Mouse (Mus musculus): ENCODE results near the gene Plekhm2. TPM values are rescaled to one million over a fixed set of nuclear protein-coding genes. Genes with fewer than 3 reads are reported as not detected.
A peak's percentile ranks its signal among the peaks of the same experiment; 100 is the strongest.

Gene Plekhm2
- polyA plus RNA-seq, 1 experiment from 2014 or later, result 3.5 TPM

DNA sequence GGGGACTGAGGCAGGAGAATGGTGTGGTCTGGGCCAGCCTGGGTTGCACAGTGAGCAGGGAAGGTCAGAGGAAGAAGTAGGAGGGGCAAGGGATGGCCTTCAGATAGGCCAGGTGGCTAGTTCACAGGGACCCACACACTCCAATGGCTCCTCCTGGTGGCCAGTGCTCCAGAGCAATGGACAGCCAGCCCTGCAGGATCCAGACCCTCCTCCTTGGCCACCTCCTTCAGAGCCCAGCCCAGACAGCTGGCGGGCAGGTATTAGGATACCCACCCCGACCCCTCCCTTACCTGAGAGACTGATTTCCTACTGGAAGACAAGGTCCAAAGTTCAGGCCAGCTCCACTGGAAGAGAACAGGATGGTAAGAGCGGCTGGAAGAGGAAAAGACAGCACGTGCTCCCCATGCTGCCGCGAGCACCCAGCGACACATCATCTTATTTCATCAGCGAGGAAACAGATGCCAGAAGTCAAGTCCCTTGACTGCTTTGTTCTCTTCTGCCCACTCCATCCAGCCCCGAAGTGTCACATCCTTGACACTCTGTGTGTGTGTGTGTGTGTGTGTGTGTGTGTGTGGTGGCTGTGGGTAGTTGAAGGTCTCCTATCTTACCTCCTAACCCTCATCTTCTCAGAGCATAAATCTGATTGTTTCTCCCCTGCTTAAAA is 69.0 kb downstream of the Plekhm2 start:
- no peaks in the 10 kb centered on the region for H3K27me3 ChIP-seq (ENCODE audit: control insufficient read depth, insufficient read depth, low read length)
- ATAC-seq (ENCODE audit: low FRiP score, low TSS enrichment) (peak; percentile 15; the same call in 1 of the 2 replicates), DNase-seq (ENCODE audit: low spot score) (peak; percentile 60)
- 77% methylated on average over 9 of the region's 9 CpGs for WGBS
- no peak overlapping the region for H3K4me3 ChIP-seq (ENCODE audit: low read depth, low read length)
- no peaks in the 10 kb centered on the region for H3K9me3 ChIP-seq (ENCODE audit: control insufficient read depth, low read length)
- H3K4me1 ChIP-seq (replicated peaks; ENCODE audit: control insufficient read depth, insufficient read depth), result no peaks in the 10 kb centered on the region; the same call in 1 of the 2 replicates
- H3K27ac ChIP-seq (replicated peaks), result no peak overlapping the region
- H3K9ac ChIP-seq (ENCODE audit: low read length), result no peak overlapping the region
- peaks cover 15% of the 10 kb centered on the region for H3K36me3 ChIP-seq (ENCODE audit: control insufficient read depth, insufficient read depth, low read length)
- TF ChIP-seq EP300 (optimal IDR thresholded peaks at IDR 0.05) (no peak), CTCF (IDR thresholded peaks at IDR 0.05; ENCODE audit: low read depth) (peak; percentile 56)
- H3K4me2 ChIP-seq (replicated peaks; ENCODE audit: low read depth), result no peak overlapping the region

DNA sequence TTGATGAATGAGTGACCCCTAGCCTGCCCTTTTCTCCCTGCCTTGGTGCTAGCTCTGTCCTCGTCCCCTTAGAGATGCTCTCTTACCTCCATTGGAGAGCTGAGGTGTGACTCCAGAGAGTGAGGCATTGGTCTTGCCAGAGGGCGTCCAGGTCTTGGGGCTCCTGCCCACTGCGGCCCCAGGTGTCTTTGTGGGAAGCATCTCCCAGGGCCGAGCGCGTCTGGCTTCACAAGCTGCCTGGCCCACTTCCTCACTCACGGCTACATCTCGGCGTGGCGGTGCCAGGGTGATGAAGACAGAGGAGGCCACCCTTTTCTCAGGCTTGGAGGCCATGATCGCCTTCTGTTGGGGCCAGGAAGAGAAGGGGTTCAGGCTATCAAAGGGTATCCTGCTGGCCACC is 69.6 kb downstream of the Plekhm2 start:
- 94% methylated on average over 11 of the region's 11 CpGs for WGBS

DNA sequence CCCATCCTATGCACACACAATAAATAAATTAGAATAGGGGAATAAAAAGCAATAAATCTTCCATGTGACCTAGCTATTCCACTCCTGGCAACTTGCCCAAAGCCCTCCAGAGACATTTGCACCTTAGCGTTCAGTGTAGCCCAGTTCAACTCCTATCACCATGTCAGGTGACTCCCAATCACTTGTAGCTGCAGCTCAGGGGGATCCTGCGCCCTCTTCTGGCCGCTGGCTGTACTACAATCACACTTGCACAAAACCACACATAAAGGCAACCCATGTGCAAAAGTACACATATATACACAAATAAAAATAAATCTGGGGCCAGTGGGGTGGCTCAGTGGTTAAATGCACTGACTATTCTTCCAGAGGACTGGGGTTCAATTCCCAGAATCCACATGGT is 73.2 kb downstream of the Plekhm2 start:
- Histone ChIP-seq H3K4me2 (replicated peaks; ENCODE audit: low read depth) (no peak overlapping the region), H3K9ac (ENCODE audit: low read length) (no peak overlapping the region), H3K27me3 (ENCODE audit: control insufficient read depth, insufficient read depth, low read length) (no peaks in the 10 kb centered on the region), H3K27ac (replicated peaks) (no peak overlapping the region), H3K4me3 (ENCODE audit: low read depth, low read length) (no peak overlapping the region), H3K9me3 (ENCODE audit: control insufficient read depth, low read length) (no peaks in the 10 kb centered on the region), H3K36me3 (ENCODE audit: control insufficient read depth, insufficient read depth, low read length) (peaks cover 22% of the 10 kb centered on the region), H3K4me1 (replicated peaks; ENCODE audit: control insufficient read depth, insufficient read depth) (no peaks in the 10 kb centered on the region)
- ATAC-seq (ENCODE audit: low FRiP score, low TSS enrichment) (no peak), DNase-seq (ENCODE audit: low spot score) (peak; percentile 64)
- 23% methylated on average over 3 of the region's 3 CpGs for WGBS
- TF ChIP-seq EP300 (optimal IDR thresholded peaks at IDR 0.05), result no peak
- TF ChIP-seq CTCF (IDR thresholded peaks at IDR 0.05; ENCODE audit: low read depth), result peak; percentile 82

More for the DNA sequence above, 69.6 kb downstream of the Plekhm2 start:
- no peak overlapping the region for H3K4me2 ChIP-seq (replicated peaks; ENCODE audit: low read depth)
- no peak overlapping the region for H3K4me3 ChIP-seq (ENCODE audit: low read depth, low read length)
- H3K27ac ChIP-seq (replicated peaks), result no peak overlapping the region
- TF ChIP-seq EP300 (optimal IDR thresholded peaks at IDR 0.05) (no peak), CTCF (IDR thresholded peaks at IDR 0.05; ENCODE audit: low read depth) (no peak)
- ATAC-seq (ENCODE audit: low FRiP score, low TSS enrichment) (no peak), DNase-seq (ENCODE audit: low spot score) (no peak)
- H3K9me3 ChIP-seq (ENCODE audit: control insufficient read depth, low read length), result no peaks in the 10 kb centered on the region
- no peaks in the 10 kb centered on the region for H3K27me3 ChIP-seq (ENCODE audit: control insufficient read depth, insufficient read depth, low read length)
- peaks cover 18% of the 10 kb centered on the region for H3K36me3 ChIP-seq (ENCODE audit: control insufficient read depth, insufficient read depth, low read length)
- no peak overlapping the region for H3K9ac ChIP-seq (ENCODE audit: low read length)
- no peaks in the 10 kb centered on the region for H3K4me1 ChIP-seq (replicated peaks; ENCODE audit: control insufficient read depth, insufficient read depth)

DNA sequence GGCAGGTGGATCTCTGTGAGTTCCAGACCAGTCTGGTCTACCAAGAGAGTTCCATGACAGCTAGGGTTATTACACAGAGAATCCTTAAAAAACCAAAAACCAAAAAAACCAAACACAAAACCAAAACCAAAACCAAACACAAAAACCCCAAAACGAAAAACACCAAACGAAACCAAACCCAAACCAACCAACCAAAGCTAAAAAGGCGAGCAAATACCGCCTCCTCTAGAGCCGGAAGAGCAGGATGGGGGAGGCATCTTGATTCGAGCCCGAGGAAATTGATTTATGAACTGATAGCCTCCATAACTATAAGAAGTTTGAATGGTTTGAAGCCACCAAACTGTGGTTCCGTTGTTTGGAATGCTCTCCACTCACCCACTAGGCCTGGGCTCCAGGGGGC is 80.8 kb downstream of the Plekhm2 start:
- Histone ChIP-seq H3K27ac (replicated peaks) (no peak overlapping the region), H3K27me3 (ENCODE audit: control insufficient read depth, insufficient read depth, low read length) (no peaks in the 10 kb centered on the region), H3K4me1 (replicated peaks; ENCODE audit: control insufficient read depth, insufficient read depth) (no peaks in the 10 kb centered on the region), H3K4me2 (replicated peaks; ENCODE audit: low read depth) (no peak overlapping the region), H3K36me3 (ENCODE audit: control insufficient read depth, insufficient read depth, low read length) (peaks cover 11% of the 10 kb centered on the region), H3K9me3 (ENCODE audit: control insufficient read depth, low read length) (no peaks in the 10 kb centered on the region), H3K4me3 (ENCODE audit: low read depth, low read length) (no peak overlapping the region), H3K9ac (ENCODE audit: low read length) (no peak overlapping the region)
- no peak for DNase-seq (ENCODE audit: low spot score)
- no peak for ATAC-seq (ENCODE audit: low FRiP score, low TSS enrichment)
- TF ChIP-seq EP300 (optimal IDR thresholded peaks at IDR 0.05), result no peak
- TF ChIP-seq CTCF (IDR thresholded peaks at IDR 0.05; ENCODE audit: low read depth), result no peak
- 93% methylated on average over 8 of the region's 8 CpGs for WGBS

DNA sequence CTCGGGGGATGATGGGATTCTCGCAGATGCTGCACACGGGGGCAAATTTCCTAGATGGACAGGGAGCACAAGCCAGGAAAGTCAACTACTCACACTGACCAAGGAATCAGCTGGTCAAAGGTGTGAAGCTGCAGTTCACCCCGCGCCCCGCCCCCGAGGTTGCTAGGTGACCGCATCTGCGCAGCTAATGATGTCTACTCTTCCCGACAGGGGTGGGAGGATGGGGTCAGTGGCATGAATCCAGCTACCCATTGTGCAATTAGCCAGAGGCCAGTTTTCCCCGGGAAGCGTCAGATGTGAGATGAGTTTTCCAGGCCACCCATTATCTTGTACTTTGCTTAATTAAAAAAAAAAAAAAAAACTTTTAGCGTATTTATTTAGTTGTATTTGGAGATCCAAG is 83.6 kb downstream of the Plekhm2 start:
- TF ChIP-seq CTCF (IDR thresholded peaks at IDR 0.05; ENCODE audit: low read depth), result no peak
- no peak for TF ChIP-seq EP300 (optimal IDR thresholded peaks at IDR 0.05)
- Histone ChIP-seq H3K27ac (replicated peaks) (no peak overlapping the region), H3K4me1 (replicated peaks; ENCODE audit: control insufficient read depth, insufficient read depth) (no peaks in the 10 kb centered on the region), H3K4me2 (replicated peaks; ENCODE audit: low read depth) (no peak overlapping the region), H3K9ac (ENCODE audit: low read length) (no peak overlapping the region), H3K36me3 (ENCODE audit: control insufficient read depth, insufficient read depth, low read length) (peaks cover 15% of the 10 kb centered on the region; the same call in 1 of the 2 replicates), H3K4me3 (ENCODE audit: low read depth, low read length) (no peak overlapping the region), H3K27me3 (ENCODE audit: control insufficient read depth, insufficient read depth, low read length) (no peaks in the 10 kb centered on the region), H3K9me3 (ENCODE audit: control insufficient read depth, low read length) (no peaks in the 10 kb centered on the region)
- 93% methylated on average over 13 of the region's 13 CpGs for WGBS
- no peak for ATAC-seq (ENCODE audit: low FRiP score, low TSS enrichment)
- DNase-seq (ENCODE audit: low spot score), result no peak

DNA sequence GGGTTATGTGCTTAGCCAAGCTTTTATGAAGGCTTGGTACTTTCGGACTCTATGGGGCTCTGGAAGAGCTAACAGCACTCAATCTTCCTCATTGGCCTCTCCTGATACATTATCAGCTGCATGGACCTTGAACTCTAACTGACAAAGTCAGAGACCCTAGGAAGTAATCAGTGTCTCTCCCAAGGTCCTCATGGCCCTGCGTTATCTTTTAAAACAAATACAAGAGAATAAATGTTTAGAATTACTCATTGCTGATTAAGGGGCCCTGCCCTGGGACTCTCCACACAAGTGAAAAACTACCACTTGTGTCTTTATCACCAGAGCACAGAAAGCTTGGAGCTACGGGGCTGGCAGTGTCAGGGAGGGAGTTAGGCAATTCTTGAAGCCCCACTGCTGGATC is 85.9 kb downstream of the Plekhm2 start:
- WGBS, result 23% methylated on average over 3 of the region's 3 CpGs
- Histone ChIP-seq H3K9ac (ENCODE audit: low read length) (no peak overlapping the region), H3K9me3 (ENCODE audit: control insufficient read depth, low read length) (no peaks in the 10 kb centered on the region), H3K4me2 (replicated peaks; ENCODE audit: low read depth) (no peak overlapping the region), H3K4me3 (ENCODE audit: low read depth, low read length) (no peak overlapping the region), H3K27me3 (ENCODE audit: control insufficient read depth, insufficient read depth, low read length) (no peaks in the 10 kb centered on the region), H3K36me3 (ENCODE audit: control insufficient read depth, insufficient read depth, low read length) (peaks cover 15% of the 10 kb centered on the region; the same call in 1 of the 2 replicates), H3K27ac (replicated peaks) (0 out of 2 replicates have a peak overlapping the region, but pooled peaks have one; percentile 1), H3K4me1 (replicated peaks; ENCODE audit: control insufficient read depth, insufficient read depth) (no peaks in the 10 kb centered on the region)
- TF ChIP-seq CTCF (IDR thresholded peaks at IDR 0.05; ENCODE audit: low read depth) (no peak), EP300 (optimal IDR thresholded peaks at IDR 0.05) (no peak)
- ATAC-seq (ENCODE audit: low FRiP score, low TSS enrichment), result peak; percentile 83
- DNase-seq (ENCODE audit: low spot score), result peak; percentile 64

All from stomach, postnatal 0 days (tissue).